ENCODE assay signal across 32 mouse cellular contexts in genomic region chr3:127469164-127469752, GRCm38 (mm10). TPM values are rescaled to one million over a fixed set of nuclear protein-coding genes. Genes with fewer than 3 reads are reported as not detected.
DNase-seq lines count a peak whose midpoint lies in the region; ATAC-seq and TF ChIP-seq lines count a peak whose summit lies in the region.
"Had no signal": no experiment of that assay in that cellular context is flagged by ENCODE, and none has a peak within 500 bp of the region (broad histone marks: within the 10 kb centered on the region; RNA-seq: fewer than 3 reads in every experiment).

No protein-coding gene starts in this region.

- no peak for TF ChIP-seq CTCF in heart, postnatal 0 days (IDR thresholded peaks at IDR 0.05; ENCODE audit: low read depth)
- TF ChIP-seq CTCF in MEL (IDR thresholded peaks at IDR 0.05 in 2 of 3, conservative IDR thresholded peaks at IDR 0.05 in 1 of 3; ENCODE audit: control insufficient read depth in 1 of 3, insufficient read depth in 1 of 3, low read depth in 2 of 3, low read length in 3 of 3, poor library complexity in 1 of 3, severe bottlenecking in 1 of 3): no peak

- H3K9ac ChIP-seq in heart, postnatal 0 days (replicated peaks; ENCODE audit: low read depth, low read length): no peak overlapping the region
- H3K9ac ChIP-seq in MEL (ENCODE audit: control insufficient read depth, low read depth, low read length, poor library complexity, severe bottlenecking): peak overlapping the region; percentile 13; the same call in 1 of the 2 replicates
- no peak overlapping the region for H3K9ac ChIP-seq in liver, embryonic 16.5 days (ENCODE audit: low read depth, low read length)
- no peak overlapping the region for H3K9ac ChIP-seq in kidney, embryonic 16.5 days (replicated peaks; ENCODE audit: low read length)
- H3K9ac ChIP-seq: embryonic facial prominence, embryonic 15.5 days; forebrain, embryonic 13.5 days; heart, embryonic 13.5 days; hindbrain, embryonic 13.5 days; limb, embryonic 15.5 days; lung, embryonic 15.5 days had no signal

- no peak for DNase-seq in heart, postnatal 0 days (ENCODE audit: low spot score)
- DNase-seq in heart, embryonic 10.5 days (ENCODE audit: low spot score): no peak
- peak; percentile 88 for DNase-seq in MEL (ENCODE audit: low read depth, low spot score)
- DNase-seq in cerebellum, adult 9-11 months: no peak
- DNase-seq: adrenal gland, postnatal 10 days; cerebellum, adult 11-12 months; cerebellum, postnatal 14 days; gastrocnemius, adult 2 months; gastrocnemius, postnatal 36 days; heart, adult 18-20 months; heart, postnatal 36 days; kidney, adult 8-10 months; kidney, postnatal 10 days; lung, postnatal 36 days; midbrain, embryonic 14.5 days; thymus, adult 2 months; thymus, postnatal 36 days had no signal

- TF ChIP-seq RAD21 in MEL (IDR thresholded peaks at IDR 0.05; ENCODE audit: low read depth, low read length): no peak

- TF ChIP-seq POLR2A in MEL (IDR thresholded peaks at IDR 0.05; ENCODE audit: control insufficient read depth in 1 of 2, insufficient read depth in 1 of 2, low read depth in 1 of 2, low read length in 2 of 2, poor library complexity in 1 of 2): no peak

- 43% methylated on average over 4 of the region's 4 CpGs for WGBS in heart, postnatal 0 days
- 56% methylated on average over 4 of the region's 4 CpGs for WGBS in heart, embryonic 10.5 days
- whole genome bisulfite sequencing in liver, embryonic 16.5 days (ENCODE audit: insufficient replicate concordance): 32% methylated on average over 4 of the region's 4 CpGs
- WGBS in kidney, embryonic 16.5 days: 69% methylated on average over 4 of the region's 4 CpGs

- peak overlapping the region; percentile 54 for H3K27ac ChIP-seq in heart, postnatal 0 days (ENCODE audit: low read depth)
- no peak overlapping the region for H3K27ac ChIP-seq in heart, embryonic 10.5 days
- H3K27ac ChIP-seq in MEL (ENCODE audit: control insufficient read depth, low read depth, low read length): peak overlapping the region; percentile 67
- H3K27ac ChIP-seq in liver, embryonic 16.5 days (ENCODE audit: low read length): peak overlapping the region; percentile 40
- H3K27ac ChIP-seq in kidney, embryonic 16.5 days (ENCODE audit: low read length): no peak overlapping the region
- H3K27ac ChIP-seq: embryonic facial prominence, embryonic 10.5 days; embryonic facial prominence, embryonic 15.5 days; forebrain, embryonic 13.5 days; gastrocnemius, adult 2 months; heart, embryonic 13.5 days; hindbrain, embryonic 13.5 days; limb, embryonic 10.5 days; limb, embryonic 15.5 days; lung, embryonic 15.5 days had no signal

- no peak overlapping the region for H3K4me3 ChIP-seq in heart, postnatal 0 days (ENCODE audit: low read depth, low read length)
- H3K4me3 ChIP-seq in heart, embryonic 10.5 days: no peak overlapping the region
- H3K4me3 ChIP-seq in MEL (ENCODE audit: control insufficient read depth in 1 of 2, insufficient read depth in 1 of 2, low read depth in 2 of 2, low read length in 2 of 2): peak overlapping the region; percentile 6 to 30
- no peak overlapping the region for H3K4me3 ChIP-seq in liver, embryonic 16.5 days (ENCODE audit: low read depth, low read length)
- no peak overlapping the region for H3K4me3 ChIP-seq in kidney, embryonic 16.5 days (ENCODE audit: low read length)
- H3K4me3 ChIP-seq: embryonic facial prominence, embryonic 10.5 days; embryonic facial prominence, embryonic 15.5 days; forebrain, embryonic 13.5 days; gastrocnemius, adult 2 months; heart, embryonic 13.5 days; hindbrain, embryonic 13.5 days; limb, embryonic 10.5 days; limb, embryonic 15.5 days; lung, embryonic 15.5 days had no signal

- no peaks in the 10 kb centered on the region for H3K79me2 ChIP-seq in MEL (ENCODE audit: control insufficient read depth, insufficient read depth, low read length, poor library complexity)

- H3K9me3 ChIP-seq in heart, postnatal 0 days (replicated peaks; ENCODE audit: control insufficient read depth, low read length): no peaks in the 10 kb centered on the region
- no peaks in the 10 kb centered on the region for H3K9me3 ChIP-seq in heart, embryonic 10.5 days
- H3K9me3 ChIP-seq in MEL (replicated peaks; ENCODE audit: insufficient read depth, low read length): no peaks in the 10 kb centered on the region
- no peaks in the 10 kb centered on the region for H3K9me3 ChIP-seq in liver, embryonic 16.5 days (replicated peaks; ENCODE audit: control insufficient read depth, low read length)
- no peaks in the 10 kb centered on the region for H3K9me3 ChIP-seq in kidney, embryonic 16.5 days (ENCODE audit: low read length)
- H3K9me3 ChIP-seq: embryonic facial prominence, embryonic 10.5 days; embryonic facial prominence, embryonic 15.5 days; forebrain, embryonic 13.5 days; heart, embryonic 13.5 days; hindbrain, embryonic 13.5 days; limb, embryonic 10.5 days; limb, embryonic 15.5 days; lung, embryonic 15.5 days had no signal

- no peaks in the 10 kb centered on the region for H3K36me3 ChIP-seq in heart, postnatal 0 days (replicated peaks; ENCODE audit: control insufficient read depth, insufficient read depth, low read length)
- no peaks in the 10 kb centered on the region for H3K36me3 ChIP-seq in heart, embryonic 10.5 days
- peaks cover 0 to 14% of the 10 kb centered on the region in 2 experiments; a peak in 2 of 4 replicates for H3K36me3 ChIP-seq in MEL (ENCODE audit: control insufficient read depth in 1 of 2, insufficient read depth in 2 of 2, low read length in 2 of 2)
- no peaks in the 10 kb centered on the region for H3K36me3 ChIP-seq in liver, embryonic 16.5 days (ENCODE audit: control insufficient read depth, insufficient read depth)
- H3K36me3 ChIP-seq in kidney, embryonic 16.5 days (ENCODE audit: insufficient read depth, low read length): no peaks in the 10 kb centered on the region
- H3K36me3 ChIP-seq: embryonic facial prominence, embryonic 10.5 days; embryonic facial prominence, embryonic 15.5 days; heart, embryonic 13.5 days; hindbrain, embryonic 13.5 days; limb, embryonic 10.5 days; limb, embryonic 15.5 days; lung, embryonic 15.5 days had no signal

- 0 out of 2 replicates have a peak, but pooled peaks cover 12% of the 10 kb centered on the region for H3K4me1 ChIP-seq in heart, postnatal 0 days (ENCODE audit: control insufficient read depth, insufficient read depth)
- H3K4me1 ChIP-seq in heart, embryonic 10.5 days: peaks cover 2% of the 10 kb centered on the region; the same call in 1 of the 2 replicates
- peaks cover 7 to 15% of the 10 kb centered on the region in 2 experiments; a peak in 3 of 4 replicates for H3K4me1 ChIP-seq in MEL (ENCODE audit: control insufficient read depth in 1 of 2, insufficient read depth in 2 of 2, low read length in 2 of 2)
- peaks cover 5% of the 10 kb centered on the region; the same call in 1 of the 2 replicates for H3K4me1 ChIP-seq in liver, embryonic 16.5 days (ENCODE audit: control insufficient read depth, low read depth, low read length)
- no peaks in the 10 kb centered on the region for H3K4me1 ChIP-seq in kidney, embryonic 16.5 days (ENCODE audit: insufficient read depth, low read length)
- H3K4me1 ChIP-seq: embryonic facial prominence, embryonic 10.5 days; embryonic facial prominence, embryonic 15.5 days; forebrain, embryonic 13.5 days; hindbrain, embryonic 13.5 days; limb, embryonic 10.5 days; limb, embryonic 15.5 days; lung, embryonic 15.5 days had no signal

- no peak for TF ChIP-seq EP300 in heart, postnatal 0 days (IDR thresholded peaks at IDR 0.05; ENCODE audit: low read depth)
- TF ChIP-seq EP300 in MEL (IDR thresholded peaks at IDR 0.05; ENCODE audit: low read depth in 1 of 2, low read length in 2 of 2): peak; percentile 76 to 89

- no peak overlapping the region for H3K4me2 ChIP-seq in heart, postnatal 0 days (ENCODE audit: low read depth, low read length)
- peak overlapping the region; percentile 4; the same call in 1 of the 2 replicates for H3K4me2 ChIP-seq in liver, embryonic 16.5 days (ENCODE audit: low read depth, low read length)
- no peak overlapping the region for H3K4me2 ChIP-seq in kidney, embryonic 16.5 days (replicated peaks; ENCODE audit: low read depth, low read length)
- H3K4me2 ChIP-seq: embryonic facial prominence, embryonic 15.5 days; forebrain, embryonic 13.5 days; heart, embryonic 13.5 days; hindbrain, embryonic 13.5 days; limb, embryonic 15.5 days; lung, embryonic 15.5 days had no signal

- H3K27me3 ChIP-seq in heart, postnatal 0 days (ENCODE audit: control insufficient read depth, insufficient read depth, low read length): no peaks in the 10 kb centered on the region
- H3K27me3 ChIP-seq in heart, embryonic 10.5 days (ENCODE audit: insufficient read depth, poor library complexity, severe bottlenecking): no peaks in the 10 kb centered on the region
- H3K27me3 ChIP-seq in MEL (ENCODE audit: control insufficient read depth in 1 of 2, insufficient read depth in 2 of 2, low read length in 2 of 2): no peaks in the 10 kb centered on the region
- no peaks in the 10 kb centered on the region for H3K27me3 ChIP-seq in liver, embryonic 16.5 days (ENCODE audit: control insufficient read depth, insufficient read depth, low read depth, low read length)
- H3K27me3 ChIP-seq in kidney, embryonic 16.5 days (ENCODE audit: insufficient read depth, low read length): no peaks in the 10 kb centered on the region
- H3K27me3 ChIP-seq: embryonic facial prominence, embryonic 15.5 days; forebrain, embryonic 13.5 days; heart, embryonic 13.5 days; hindbrain, embryonic 13.5 days; limb, embryonic 15.5 days; lung, embryonic 15.5 days had no signal

- ATAC-seq in heart, postnatal 0 days (ENCODE audit: insufficient read depth, low read depth): peak; percentile 37; the same call in 1 of the 2 replicates
- peak; percentile 47; the same call in 1 of the 2 replicates for ATAC-seq in common myeloid progenitor, adult 5-6 weeks (replicated peaks; ENCODE audit: low read depth, poor library complexity, severe bottlenecking)
- peak; percentile 67 for ATAC-seq in liver, embryonic 16.5 days (ENCODE audit: low read depth)
- no peak for ATAC-seq in kidney, embryonic 16.5 days (ENCODE audit: low FRiP score, low TSS enrichment)
- ATAC-seq in erythroblast, adult 5-6 weeks (replicated peaks; ENCODE audit: low FRiP score, poor library complexity, severe bottlenecking): no peak
- ATAC-seq: CD4-positive, CD25-positive, alpha-beta regulatory T cell, adult 4 months; forebrain, embryonic 13.5 days; intestine, embryonic 16.5 days had no signal

RNA-seq across cellular contexts. Expression of gene Ank2, which starts 29.9 kb away (rescaled TPM):
- 138 and 177 TPM in 2 replicates for total RNA-seq in heart, postnatal 0 days (2014; rRNA removed; ENCODE audit: low replicate concordance)
- 38.8 and 45.1 TPM in 2 replicates for polyA plus RNA-seq in heart, postnatal 0 days (2015; fragmentation: Nextera tagmentation; extraction: Ambion mirVana)
- 25.8 and 36.2 TPM in 2 replicates for polyA plus RNA-seq in heart, embryonic 10.5 days (2016; fragmentation: Nextera tagmentation; extraction: Ambion mirVana)
- 4.0 and 4.5 TPM in 2 replicates for total RNA-seq in MEL (2012; rRNA removed)
- polyA plus RNA-seq in MEL (2012; ENCODE audit: insufficient read depth in 1 of 2, insufficient read length in 2 of 2, low read depth in 1 of 2, low replicate concordance in 2 of 2, missing spikeins in 1 of 2): 1 to 10 TPM in 1 of 2 experiments, not detected in 1; 2.7 TPM
- total RNA-seq in common myeloid progenitor, adult 5-6 weeks (2017): 0.27 and 0.29 TPM in 2 replicates
- polyA plus RNA-seq in liver, embryonic 16.5 days (2015; fragmentation: Nextera tagmentation; extraction: Ambion mirVana): 8.6 and 10.4 TPM in 2 replicates
- 7.5 and 10.8 TPM in 2 replicates for polyA plus RNA-seq in kidney, embryonic 16.5 days (2015; fragmentation: Nextera tagmentation; extraction: Ambion mirVana)
- 0.63 TPM in 1 of 2 replicates, not detected in the other for total RNA-seq in erythroblast, adult 5-6 weeks (2015; ENCODE audit: low replicate concordance)
- 0.34 and 2.6 TPM in 2 replicates for total RNA-seq in erythroblast, adult 5-6 weeks (2017; ENCODE audit: low replicate concordance)
- total RNA-seq: monocyte, adult 5-6 weeks had no signal

Comparison
In these comparisons a context has a peak if more than half of its experiments do, and no peak if none do; other contexts are left out.
1. H3K27ac ChIP-seq: peak in heart, postnatal 0 days (single experiment), MEL (single experiment) and liver, embryonic 16.5 days (single experiment); none in heart, embryonic 10.5 days (single experiment) and kidney, embryonic 16.5 days (single experiment).
2. ATAC-seq: peak in heart, postnatal 0 days (single experiment), common myeloid progenitor, adult 5-6 weeks (single experiment) and liver, embryonic 16.5 days (single experiment); none in kidney, embryonic 16.5 days (single experiment) and erythroblast, adult 5-6 weeks (single experiment).
3. H3K4me3 ChIP-seq: peak in MEL (2 of 2); none in heart, postnatal 0 days (single experiment), heart, embryonic 10.5 days (single experiment), liver, embryonic 16.5 days (single experiment) and kidney, embryonic 16.5 days (single experiment).